Mouse (Mus musculus) spleen, adult 2 months (tissue): ENCODE data around the gene Miga1. TPM values are rescaled to one million over a fixed set of nuclear protein-coding genes. Genes with fewer than 3 reads are reported as not detected.

Experiments used
- DNase-seq, 2 experiments: peaks; one replicate each; pipeline versions ENCODE4 v3.0.0 to v3.0.0-alpha.2; 2012 to 2021; ENCODE audit warnings: low spot score in 2 of 2, low read depth in 1 of 2
- H3K27ac ChIP-seq: fragments of 200-500 bp; 2 replicates; pipeline ENCODE4 v1.5.1; 2012; ENCODE audit warnings: low read length, inconsistent platforms; ENCODE audit not compliant: insufficient read depth
- H3K27me3 ChIP-seq: fragments of 200-500 bp; 2 replicates; pipeline ENCODE4 v1.6.1; 2012; ENCODE audit warnings: mild to moderate bottlenecking, moderate library complexity, low read length, inconsistent platforms; ENCODE audit not compliant: control insufficient read depth, insufficient read depth
- H3K36me3 ChIP-seq: fragments of 200-500 bp; 2 replicates; pipeline ENCODE4 v1.6.1; 2012; ENCODE audit warnings: mild to moderate bottlenecking, low read length, inconsistent platforms; ENCODE audit not compliant: control insufficient read depth, insufficient read depth
- H3K4me1 ChIP-seq: fragments of 200-500 bp; 2 replicates; pipeline ENCODE4 v1.6.1; 2011; ENCODE audit warnings: inconsistent platforms; ENCODE audit not compliant: control insufficient read depth, insufficient read depth, insufficient read length
- H3K4me3 ChIP-seq: fragments of 200-500 bp; 2 replicates; pipeline ENCODE4 v1.5.1; 2011; ENCODE audit warnings: mild to moderate bottlenecking, inconsistent platforms; ENCODE audit not compliant: insufficient read depth, insufficient read length; ENCODE audit errors: extremely low read depth
- CTCF ChIP-seq: fragments of 200-500 bp; IDR thresholded peaks from 2 replicates; pipeline ENCODE4 v1.5.1; 2011; ENCODE audit warnings: mild to moderate bottlenecking, inconsistent platforms; ENCODE audit not compliant: insufficient read depth, insufficient read length, insufficient replicate concordance; ENCODE audit errors: extremely low read depth
- POLR2A ChIP-seq: fragments of 200-500 bp; IDR thresholded peaks from 2 replicates; pipeline ENCODE4 v1.6.1; 2011; ENCODE audit warnings: low read depth, low read length, inconsistent platforms
- WGBS: fragments of 180-500 bp; shearing (Covaris S2); methylation state at CpG from one replicate; pipeline ENCODE4 v1.1.7; 2018; 5-methylcytosine and 5-hydroxymethylcytosine counted together
- polyA plus RNA-seq: library from polyadenylated mRNA; depleted of rRNA; stranded (reverse); fragments of >200 nt; gene quantifications from 2 replicates; pipeline ENCODE4 v1.2.3, GENCODE M21; 2012

Miga1 gene
- polyA plus RNA-seq, 1 experiment, result 4.6 TPM

- TF ChIP-seq POLR2A (no peak), CTCF (no peak)
- no peaks in the 10 kb centered on the region for H3K4me1 ChIP-seq
- DNase-seq, result no peak
- 96% methylated on average over 9 of the region's 9 CpGs for WGBS
- H3K27me3 ChIP-seq, result no peaks in the 10 kb centered on the region
- H3K36me3 ChIP-seq, result peaks cover 15% of the 10 kb centered on the region
- no peak overlapping the region for H3K27ac ChIP-seq
- H3K4me3 ChIP-seq, result no peak overlapping the region
Measured at GRCm38 (mm10) chr3:152287810-152288209, 52.4 kb downstream of the Miga1 start.

GRCm38 (mm10) chr3:152284759-152285158, 55.4 kb downstream of the Miga1 start:
- peaks cover 15% of the 10 kb centered on the region for H3K36me3 ChIP-seq
- no peak overlapping the region for H3K27ac ChIP-seq
- no peaks in the 10 kb centered on the region for H3K27me3 ChIP-seq
- no peak for DNase-seq
- WGBS, result 94% methylated on average over 5 of the region's 5 CpGs
- H3K4me1 ChIP-seq, result no peaks in the 10 kb centered on the region
- H3K4me3 ChIP-seq, result no peak overlapping the region
- TF ChIP-seq POLR2A (no peak), CTCF (no peak)

DNA sequence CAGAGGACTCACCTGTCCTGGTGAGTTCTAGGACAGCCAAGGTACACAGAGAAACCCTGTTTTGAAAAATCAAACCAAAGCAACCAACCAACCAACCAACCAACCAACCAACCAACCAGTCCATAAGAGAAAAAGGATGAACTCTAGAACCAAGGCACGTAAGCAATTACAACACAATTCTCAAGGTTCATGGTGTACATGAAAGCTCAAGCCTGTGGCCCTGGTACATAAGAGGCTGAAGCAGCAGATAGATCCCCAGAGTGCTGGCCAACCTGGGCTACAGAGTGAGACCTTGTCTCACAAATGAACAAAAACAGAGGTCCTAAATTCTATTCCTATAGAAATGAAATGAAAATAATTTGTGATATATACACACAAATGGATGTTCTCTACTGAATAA, 55.9 kb downstream of the Miga1 start:
- H3K4me3 ChIP-seq, result no peak overlapping the region
- H3K4me1 ChIP-seq, result no peaks in the 10 kb centered on the region
- H3K27me3 ChIP-seq, result no peaks in the 10 kb centered on the region
- 94% methylated on average over 1 of the region's 1 CpGs for WGBS
- TF ChIP-seq CTCF (no peak), POLR2A (no peak)
- peaks cover 15% of the 10 kb centered on the region for H3K36me3 ChIP-seq
- no peak for DNase-seq
- H3K27ac ChIP-seq, result no peak overlapping the region

- 80% methylated on average over 3 of the region's 3 CpGs for WGBS
- Histone ChIP-seq H3K27me3 (no peaks in the 10 kb centered on the region), H3K4me1 (no peaks in the 10 kb centered on the region), H3K27ac (no peak overlapping the region), H3K36me3 (peaks cover 13% of the 10 kb centered on the region), H3K4me3 (no peak overlapping the region)
- TF ChIP-seq POLR2A (no peak), CTCF (no peak)
- DNase-seq, result no peak
Measured at GRCm38 (mm10) chr3:152282126-152282525, 58.1 kb downstream of the Miga1 start.

DNA sequence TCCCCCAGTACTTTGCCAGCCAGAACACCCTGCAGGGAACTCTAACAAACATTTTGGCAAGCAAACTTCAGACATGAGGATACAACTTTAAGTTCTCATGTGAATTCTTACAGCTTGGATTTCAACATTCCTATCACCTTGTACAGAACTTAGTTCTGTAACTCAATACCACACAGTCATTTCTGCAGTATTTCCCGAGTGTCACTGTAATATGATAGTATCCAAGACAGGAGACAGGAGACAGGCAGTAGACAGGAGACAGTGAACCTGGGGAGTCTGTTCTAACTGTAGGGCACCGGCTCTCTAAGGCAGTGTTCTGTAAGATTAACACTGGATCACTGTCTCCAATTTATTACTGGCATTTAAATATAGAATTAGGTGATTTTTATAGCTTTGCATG, 61.8 kb downstream of the Miga1 start:
- Histone ChIP-seq H3K27me3 (no peaks in the 10 kb centered on the region), H3K27ac (no peak overlapping the region), H3K36me3 (peaks cover 10% of the 10 kb centered on the region), H3K4me3 (no peak overlapping the region), H3K4me1 (no peaks in the 10 kb centered on the region)
- TF ChIP-seq CTCF (no peak), POLR2A (no peak)
- 87% methylated on average over 2 of the region's 2 CpGs for WGBS
- no peak for DNase-seq

DNA sequence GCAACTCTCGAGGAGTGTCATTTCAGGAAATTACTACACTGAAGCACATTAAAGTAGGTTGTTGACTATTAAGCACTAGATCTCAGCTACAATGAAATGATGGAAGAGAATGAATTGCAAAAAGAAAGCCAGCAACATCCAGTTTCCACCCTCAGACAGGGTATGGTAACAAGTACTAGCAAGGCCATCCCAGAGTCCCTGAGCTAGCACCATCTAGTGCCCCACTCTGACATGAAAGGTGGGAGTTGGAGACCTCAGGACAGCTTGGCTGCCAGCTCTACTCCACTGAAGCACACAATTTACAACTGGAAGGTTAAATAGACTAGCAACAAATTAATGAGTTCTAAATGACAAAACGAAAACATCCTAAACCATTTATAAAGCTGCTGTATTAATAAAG, 62.3 kb downstream of the Miga1 start:
- no peak for TF ChIP-seq POLR2A
- no peak for TF ChIP-seq CTCF
- Histone ChIP-seq H3K27me3 (no peaks in the 10 kb centered on the region), H3K4me3 (no peak overlapping the region), H3K27ac (no peak overlapping the region), H3K4me1 (no peaks in the 10 kb centered on the region), H3K36me3 (peaks cover 7% of the 10 kb centered on the region)
- no peak for DNase-seq
- 91% methylated on average over 2 of the region's 2 CpGs for WGBS

- Histone ChIP-seq H3K27ac (no peak overlapping the region), H3K36me3 (peaks cover 4% of the 10 kb centered on the region), H3K4me1 (no peaks in the 10 kb centered on the region), H3K4me3 (no peak overlapping the region), H3K27me3 (no peaks in the 10 kb centered on the region)
- 94% methylated on average over 3 of the region's 3 CpGs for WGBS
- TF ChIP-seq POLR2A (no peak), CTCF (no peak)
- DNase-seq, result no peak
Measured at GRCm38 (mm10) chr3:152276935-152277334, 63.3 kb downstream of the Miga1 start.
